11 mouse cellular contexts compared by ENCODE assay signal in genomic region chr4:83775136-83775535, GRCm38 (mm10).
"Had no signal": no experiment of that assay in that cellular context is flagged by ENCODE, and none has a peak within 500 bp of the region (broad histone marks: within the 10 kb centered on the region; RNA-seq: fewer than 3 reads in every experiment).

No protein-coding gene starts in this region.

- DNase-seq: left cerebral cortex, postnatal 4 days; liver; liver, embryonic 13.5 days; liver, postnatal 0 days; lung, adult 18-20 months; lung, adult 2 months; lung, postnatal 10 days; lung, postnatal 14 days; lung, postnatal 36 days; lung, postnatal 4 days; midbrain, embryonic 14.5 days had no signal
